Mouse (Mus musculus): ENCODE data around the gene Rapgef5.

The Rapgef5 gene

GRCm38 (mm10) chr12:117720794-117721747 is 204.8 kb downstream of the Rapgef5 start:
- no peak for DNase-seq (ENCODE audit: low read depth, low spot score)

DNA sequence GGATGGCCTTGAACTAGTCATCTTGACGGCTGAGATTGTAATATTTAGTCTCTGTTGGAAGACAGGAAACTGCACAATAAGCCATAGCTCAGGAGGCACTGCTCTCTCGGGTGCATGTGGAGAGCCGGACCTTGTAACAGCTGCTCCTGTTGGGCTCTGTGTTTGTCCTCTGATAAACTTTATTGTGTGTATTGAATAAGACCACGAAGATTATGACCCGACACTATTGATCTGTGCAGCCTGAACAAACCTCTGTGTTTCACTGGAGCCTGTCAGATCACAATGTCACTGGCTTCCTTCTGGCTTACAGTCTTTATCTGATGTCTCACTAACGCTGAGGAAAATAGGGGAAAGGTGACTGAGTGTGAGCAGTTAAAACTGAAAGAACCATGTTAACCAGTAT is 205.5 kb downstream of the Rapgef5 start:
- no peak for DNase-seq (ENCODE audit: low read depth, low spot score)

DNA sequence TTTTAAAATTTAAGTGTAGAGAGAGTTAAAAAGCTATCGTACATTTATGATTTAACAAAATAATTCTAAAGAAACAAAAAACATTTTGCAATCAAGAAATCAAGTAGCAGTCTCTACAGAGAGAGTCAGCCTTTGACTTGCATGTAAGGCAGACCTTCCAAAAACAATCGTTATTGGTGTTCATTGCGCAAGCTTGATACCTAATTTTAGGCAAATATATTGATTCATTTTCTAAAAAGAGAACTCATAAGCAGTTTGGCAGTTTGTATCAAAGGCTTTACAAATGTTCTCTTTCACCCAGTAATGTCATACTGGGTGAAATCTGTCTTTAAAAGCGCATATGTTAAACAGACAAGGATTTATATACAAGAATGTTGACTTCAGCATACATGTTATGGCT is 208.7 kb downstream of the Rapgef5 start:
- DNase-seq (ENCODE audit: low read depth, low spot score) = no peak

DNA sequence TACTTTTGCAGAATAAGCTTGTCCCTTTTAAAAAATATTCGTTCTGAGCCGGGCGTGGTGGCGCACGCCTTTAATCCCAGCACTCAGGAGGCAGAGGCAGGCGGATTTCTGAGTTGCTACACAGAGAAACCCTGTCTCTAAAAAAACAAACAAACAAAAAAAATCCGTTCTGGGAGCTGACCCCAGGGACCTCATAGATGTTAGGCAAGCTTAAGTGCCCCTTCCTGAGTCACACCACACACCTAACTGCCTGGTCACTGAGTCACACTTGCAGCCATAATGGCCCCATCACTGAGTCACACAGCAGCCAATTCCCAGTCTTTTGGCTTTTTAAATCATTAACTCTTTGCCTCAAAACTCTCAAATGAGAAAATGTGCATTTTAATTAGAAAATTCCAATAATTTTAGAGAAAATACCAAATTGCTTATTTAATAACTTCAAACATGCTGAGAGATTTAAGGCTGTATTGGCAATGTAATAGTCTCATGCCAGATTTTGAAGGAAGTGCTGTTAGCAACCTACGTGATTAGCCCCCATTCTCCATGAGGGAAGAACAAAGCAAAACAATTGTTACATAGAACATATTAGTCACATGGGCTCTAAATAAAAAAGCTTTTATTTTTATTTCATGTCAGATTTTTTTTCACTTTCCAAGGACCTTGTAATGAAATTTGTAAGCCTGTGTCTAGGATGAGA is 211.3 kb downstream of the Rapgef5 start:
- no peak for DNase-seq (ENCODE audit: low read depth, low spot score)

GRCm38 (mm10) chr12:117728178-117728611 is 211.9 kb downstream of the Rapgef5 start:
- DNase-seq (ENCODE audit: low read depth, low spot score) = peak; percentile 32

DNA sequence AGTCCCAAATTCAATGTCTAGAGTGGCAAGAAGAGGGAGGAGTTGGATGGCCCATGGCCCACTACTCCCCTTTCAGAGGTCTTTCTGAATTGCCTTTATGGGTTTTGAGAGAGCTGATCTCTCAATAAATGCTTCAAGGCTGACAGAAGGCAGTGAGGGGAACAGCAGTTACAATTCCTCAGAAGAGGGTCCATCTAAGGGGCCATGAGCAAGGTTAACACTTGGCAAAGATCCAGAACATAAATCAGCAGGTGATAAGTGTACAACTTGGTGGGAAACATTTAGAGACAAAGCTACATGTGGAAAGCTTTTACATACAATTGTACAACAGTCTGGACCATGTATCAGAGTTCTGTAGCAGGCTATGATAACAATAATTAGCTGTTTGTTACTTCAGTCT is 217.3 kb downstream of the Rapgef5 start:
- DNase-seq (ENCODE audit: low read depth, low spot score) = no peak

- DNase-seq (ENCODE audit: low read depth, low spot score) = no peak
These were observed 219.9 kb downstream of the Rapgef5 start for GRCm38 (mm10) chr12:117736130-117736529.

GRCm38 (mm10) chr12:117736928-117737327 is 220.6 kb downstream of the Rapgef5 start:
- DNase-seq (ENCODE audit: low read depth, low spot score) = no peak

- DNase-seq (ENCODE audit: low read depth, low spot score) = no peak
These were observed 221.2 kb downstream of the Rapgef5 start for GRCm38 (mm10) chr12:117737332-117738031.

DNA sequence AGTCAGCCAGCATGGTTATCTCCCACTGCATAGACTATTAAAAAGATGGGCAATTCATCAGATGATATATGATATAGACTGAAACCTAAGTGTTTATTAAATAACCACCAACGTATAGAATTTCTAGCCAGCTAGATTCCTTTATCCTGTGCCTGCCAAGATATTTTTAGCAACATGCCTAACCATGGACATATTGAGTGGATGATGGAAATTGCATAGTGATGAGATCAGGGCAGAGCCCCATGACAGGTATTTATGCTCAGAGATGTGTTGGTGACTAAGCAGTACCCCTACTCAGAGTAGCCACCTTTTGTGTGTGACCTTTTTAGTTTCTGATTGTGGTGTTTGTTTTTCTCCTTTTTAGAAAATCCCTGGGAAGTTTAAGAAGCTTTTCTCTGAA is 226.2 kb downstream of the Rapgef5 start:
- no peak for DNase-seq (ENCODE audit: low read depth, low spot score)

DNA sequence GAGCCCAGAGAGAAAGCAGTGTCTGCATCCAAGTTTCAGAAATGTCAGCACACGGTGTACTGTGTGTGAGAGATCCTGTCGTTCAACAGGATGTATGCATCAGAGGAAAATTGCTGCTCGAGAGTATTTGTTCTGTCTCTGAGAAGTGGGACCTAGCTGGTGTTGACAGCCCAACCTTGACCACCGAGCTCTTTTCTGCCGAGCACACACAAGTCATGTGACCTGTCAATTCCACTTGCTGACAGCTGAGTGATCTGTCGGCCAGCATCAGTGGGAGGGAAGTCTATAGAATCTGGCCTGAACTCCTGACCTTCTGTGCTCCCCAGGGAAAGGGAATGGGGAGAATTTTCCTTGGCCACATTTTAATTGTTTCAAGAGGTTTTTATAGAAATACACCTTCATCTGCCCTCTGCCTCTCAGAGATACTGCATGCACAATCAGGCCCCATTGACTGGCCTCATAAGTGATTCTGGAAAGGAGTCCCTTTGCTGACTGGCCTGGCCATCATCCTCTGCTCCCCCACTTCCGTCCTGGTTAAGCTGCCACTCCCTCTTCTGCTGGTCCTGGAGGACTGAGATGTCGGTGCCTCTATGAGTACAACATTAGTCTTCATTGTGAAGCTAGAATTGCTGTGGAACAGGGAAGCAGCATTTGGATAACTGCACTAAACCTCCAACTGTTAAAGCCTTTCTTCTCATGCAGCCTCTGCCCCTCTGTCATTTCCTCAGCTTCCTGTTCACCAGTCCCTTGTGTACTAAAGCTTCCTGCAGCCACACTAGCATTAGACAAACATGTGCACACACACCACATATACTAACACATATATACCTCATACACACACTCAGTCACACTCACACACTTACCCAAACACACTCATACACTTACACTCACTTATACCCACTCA is 228.6 kb downstream of the Rapgef5 start:
- DNase-seq (ENCODE audit: low read depth, low spot score) = no peak

- no peak for DNase-seq (ENCODE audit: low read depth, low spot score)
These were observed 230.3 kb downstream of the Rapgef5 start for GRCm38 (mm10) chr12:117746611-117747010.

DNA sequence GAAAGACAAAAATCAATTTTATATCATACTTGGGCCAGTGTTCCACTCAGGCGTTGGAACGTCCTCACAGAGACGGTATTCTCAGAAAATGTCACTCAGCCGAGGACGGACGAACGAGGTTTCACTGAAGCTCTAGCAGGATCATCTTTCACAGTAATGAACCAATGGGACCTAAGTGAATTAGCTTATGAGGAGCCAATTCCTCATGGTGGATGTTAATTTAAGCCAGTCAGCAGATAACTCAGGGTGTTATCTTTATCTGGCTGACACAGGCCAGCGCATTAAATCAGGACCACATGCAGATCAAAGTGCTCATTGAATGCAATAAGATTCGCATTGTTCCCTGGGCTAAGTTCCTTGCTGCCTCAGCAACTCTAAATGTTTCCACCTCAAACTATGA is 234.8 kb downstream of the Rapgef5 start:
- no peak for DNase-seq (ENCODE audit: low read depth, low spot score)

DNA sequence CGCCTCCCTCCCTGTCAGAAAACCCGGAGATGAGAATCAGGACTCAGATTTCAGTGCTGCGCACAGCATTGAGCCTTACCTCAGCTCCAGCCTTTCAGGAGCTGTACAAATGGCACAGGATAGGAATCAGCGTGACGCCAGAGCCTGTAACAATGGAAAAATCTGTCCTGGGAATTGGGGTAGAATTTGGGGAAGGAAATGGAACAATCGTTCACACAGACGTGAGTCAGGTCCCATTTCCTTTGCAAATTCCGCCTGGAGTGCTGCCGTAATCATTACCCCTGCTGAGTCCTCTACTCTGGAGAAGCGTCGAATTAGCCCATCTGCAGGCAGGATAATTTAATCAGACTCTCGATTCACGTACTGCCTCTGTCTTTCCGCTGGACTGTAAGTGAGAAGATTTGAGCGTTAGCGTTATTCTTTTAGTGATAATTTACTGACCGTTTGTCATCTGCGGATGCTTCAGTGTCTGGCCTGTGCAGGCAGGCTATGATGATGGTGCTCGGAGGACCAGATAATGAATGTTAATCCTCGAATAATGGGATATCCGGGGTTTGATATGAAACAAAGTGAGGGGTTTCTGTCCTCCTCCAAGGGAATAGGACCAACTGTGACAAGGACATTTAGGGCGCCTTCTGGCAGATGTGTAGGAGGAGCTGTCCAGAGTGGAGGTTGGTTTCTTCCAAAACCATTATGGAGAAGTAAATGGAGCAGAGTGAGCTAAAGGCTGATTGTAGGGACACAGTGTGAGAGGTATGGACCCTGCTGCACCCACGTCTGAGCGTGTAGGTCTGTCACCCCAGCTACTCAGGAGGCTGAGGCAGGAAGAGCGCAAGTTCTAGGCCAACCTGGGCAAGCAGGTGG is 235.5 kb downstream of the Rapgef5 start:
- no peak for DNase-seq (ENCODE audit: low read depth, low spot score)

DNA sequence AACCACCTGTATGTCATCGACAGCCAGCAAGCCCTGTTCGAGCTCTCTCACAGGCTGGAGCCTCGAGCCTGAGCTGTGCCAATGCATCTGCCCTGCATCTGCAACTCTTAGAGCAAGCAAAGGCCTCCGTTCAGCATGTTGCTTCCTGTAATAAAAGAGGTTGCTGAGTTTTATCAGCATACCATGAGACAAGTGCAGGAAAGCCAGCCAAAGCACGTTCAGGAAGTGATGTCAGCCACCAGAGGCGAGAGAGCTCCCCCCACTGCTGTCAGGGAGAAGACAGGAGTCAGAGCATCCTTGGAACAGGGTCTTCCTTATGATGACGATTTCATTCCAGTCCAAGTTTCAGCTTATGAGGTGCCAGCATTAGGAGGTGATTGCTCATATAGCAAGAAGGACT is 239.7 kb downstream of the Rapgef5 start:
- DNase-seq (ENCODE audit: low read depth, low spot score) = no peak

DNA sequence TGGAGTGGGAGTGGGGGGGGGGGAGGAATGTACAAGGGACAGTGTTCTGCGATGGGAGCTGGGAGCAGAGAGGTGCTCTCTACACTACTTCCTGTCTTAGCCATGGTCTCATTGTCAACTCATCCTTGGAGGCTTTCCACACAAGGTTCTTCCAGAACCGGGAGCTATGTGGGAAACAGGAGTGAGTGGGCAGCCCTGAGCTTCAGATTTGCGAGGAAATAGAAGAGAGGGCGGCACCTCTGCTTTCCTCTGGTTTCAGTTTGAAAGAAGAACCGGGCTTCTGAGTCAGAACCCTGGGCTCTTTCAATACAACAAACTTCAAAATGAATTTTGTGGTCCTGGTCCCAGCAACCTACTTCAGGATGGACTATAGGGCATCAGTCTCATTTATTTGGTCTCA is 244.1 kb downstream of the Rapgef5 start:
- no peak for DNase-seq (ENCODE audit: low read depth, low spot score)

- DNase-seq (ENCODE audit: low read depth, low spot score) = no peak
These were observed 244.6 kb downstream of the Rapgef5 start for GRCm38 (mm10) chr12:117760846-117761245.

GRCm38 (mm10) chr12:117761698-117762097 is 245.4 kb downstream of the Rapgef5 start:
- DNase-seq (ENCODE audit: low read depth, low spot score) = no peak

- no peak for DNase-seq (ENCODE audit: low read depth, low spot score)
These were observed 247.0 kb downstream of the Rapgef5 start for GRCm38 (mm10) chr12:117763247-117763646.

GRCm38 (mm10) chr12:117764839-117765238 is 248.6 kb downstream of the Rapgef5 start:
- peak; percentile 87 for DNase-seq (ENCODE audit: low read depth, low spot score)

Measured in retina, postnatal 7 days (tissue).